Mouse (Mus musculus): Measurements from ENCODE around the gene Chst2.

The Chst2 gene

DNA sequence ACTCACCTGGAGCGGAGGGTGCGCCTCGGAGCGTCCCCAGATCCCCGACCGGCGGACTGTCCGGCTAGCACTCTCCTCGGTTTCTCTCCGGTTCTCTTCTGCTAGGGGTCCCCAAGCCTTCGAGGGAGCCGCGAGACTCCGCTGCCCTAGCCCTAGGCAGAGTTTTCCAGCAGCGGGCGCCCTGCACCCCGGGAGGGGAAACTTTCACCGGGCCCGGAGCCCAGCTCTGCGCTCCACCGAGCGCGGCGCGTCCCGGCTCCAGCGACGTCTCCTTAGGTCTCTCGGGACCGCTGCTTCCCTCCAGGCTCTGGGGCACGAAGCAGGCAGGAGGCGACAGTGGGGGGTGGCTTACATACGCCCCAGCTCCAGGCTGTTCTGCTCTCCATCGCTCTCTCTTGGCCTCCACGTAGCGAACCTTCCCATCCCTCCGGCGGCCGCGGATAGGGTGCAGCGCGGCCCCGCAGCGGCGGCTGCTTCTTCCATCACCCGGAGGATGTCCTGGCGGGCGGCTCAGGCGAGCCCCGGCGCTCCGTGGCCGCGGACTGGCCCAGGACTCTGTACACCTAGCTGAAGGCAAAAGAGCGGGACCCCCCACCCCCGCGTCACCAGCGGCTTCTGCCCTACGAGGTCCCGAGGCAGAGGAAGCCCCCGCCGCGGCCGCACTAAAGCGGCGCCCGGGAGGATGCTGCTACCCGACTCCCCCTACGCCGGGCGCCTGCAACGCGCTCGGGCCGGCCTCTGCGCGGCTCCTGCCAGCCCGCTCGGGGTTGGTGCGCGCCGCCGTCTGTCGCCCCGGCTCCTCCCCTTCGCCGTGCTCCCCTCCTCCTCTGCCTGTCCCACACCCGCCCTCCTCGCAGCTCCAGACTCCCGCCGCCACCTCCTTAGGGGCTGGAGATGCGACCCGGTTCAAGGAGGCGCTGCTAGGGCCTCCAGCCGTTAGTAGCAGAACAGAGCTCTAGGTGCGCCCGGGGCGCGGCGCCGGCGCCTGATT lies at the start of gene Chst2:
Chst2 (minus strand) TSS at position 152 of the 991 bp plus-strand sequence.
- DNase-seq (ENCODE audit: low spot score), result no peak

- DNase-seq (ENCODE audit: low spot score), result no peak
These were observed 45.4 kb upstream of the Chst2 start for GRCm38 (mm10) chr9:95451931-95452330.

GRCm38 (mm10) chr9:95450586-95450985 lies 44.1 kb upstream of the Chst2 start:
- DNase-seq (ENCODE audit: low spot score), result no peak

GRCm38 (mm10) chr9:95442321-95442731 lies 35.8 kb upstream of the Chst2 start:
- DNase-seq (ENCODE audit: low spot score), result no peak

DNA sequence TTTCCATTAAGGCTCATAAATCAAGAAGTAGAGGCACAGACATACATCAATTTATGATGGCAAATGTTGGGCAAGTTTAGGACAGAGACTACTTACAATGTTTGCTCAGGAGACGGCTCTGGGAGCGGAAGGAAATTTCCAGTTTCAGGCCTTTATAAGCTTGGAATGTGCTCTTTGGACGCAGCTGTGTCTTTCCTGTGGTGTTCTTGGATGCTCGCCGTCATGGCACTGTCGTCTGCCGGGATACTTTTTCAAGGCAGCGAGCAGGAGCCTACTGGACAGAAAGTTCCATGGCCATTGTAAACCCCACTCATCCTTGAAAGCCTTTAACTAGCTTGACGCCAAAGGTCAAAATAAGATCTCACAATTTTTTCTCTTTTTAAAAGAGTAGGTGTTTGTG lies 31.4 kb upstream of the Chst2 start:
- no peak for DNase-seq (ENCODE audit: low spot score)

DNA sequence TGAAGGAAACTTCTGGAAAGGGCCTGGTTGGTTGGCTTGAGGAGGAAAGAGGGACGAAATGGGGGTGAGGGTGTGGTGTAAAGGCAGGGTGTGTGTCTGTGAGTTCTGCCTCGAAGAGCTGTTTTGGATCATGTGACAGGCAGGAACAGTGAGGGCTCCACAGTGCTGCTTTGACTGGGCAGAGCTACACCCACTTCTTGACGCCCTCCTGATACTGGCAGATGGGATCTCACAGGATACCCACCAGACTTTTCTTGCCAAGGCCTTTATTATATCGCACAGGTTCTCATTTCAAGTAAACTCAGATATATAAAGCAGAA lies 29.7 kb upstream of the Chst2 start:
- no peak for DNase-seq (ENCODE audit: low spot score)

GRCm38 (mm10) chr9:95435506-95436293 lies 29.2 kb upstream of the Chst2 start:
- no peak for DNase-seq (ENCODE audit: low spot score)

- no peak for DNase-seq (ENCODE audit: low spot score)
These were observed 21.8 kb upstream of the Chst2 start for GRCm38 (mm10) chr9:95428277-95428676.

GRCm38 (mm10) chr9:95413911-95414310 lies 7.4 kb upstream of the Chst2 start:
- no peak for DNase-seq (ENCODE audit: low spot score)

- no peak for DNase-seq (ENCODE audit: low spot score)
These were observed 5.5 kb upstream of the Chst2 start for GRCm38 (mm10) chr9:95412047-95412446.

DNA sequence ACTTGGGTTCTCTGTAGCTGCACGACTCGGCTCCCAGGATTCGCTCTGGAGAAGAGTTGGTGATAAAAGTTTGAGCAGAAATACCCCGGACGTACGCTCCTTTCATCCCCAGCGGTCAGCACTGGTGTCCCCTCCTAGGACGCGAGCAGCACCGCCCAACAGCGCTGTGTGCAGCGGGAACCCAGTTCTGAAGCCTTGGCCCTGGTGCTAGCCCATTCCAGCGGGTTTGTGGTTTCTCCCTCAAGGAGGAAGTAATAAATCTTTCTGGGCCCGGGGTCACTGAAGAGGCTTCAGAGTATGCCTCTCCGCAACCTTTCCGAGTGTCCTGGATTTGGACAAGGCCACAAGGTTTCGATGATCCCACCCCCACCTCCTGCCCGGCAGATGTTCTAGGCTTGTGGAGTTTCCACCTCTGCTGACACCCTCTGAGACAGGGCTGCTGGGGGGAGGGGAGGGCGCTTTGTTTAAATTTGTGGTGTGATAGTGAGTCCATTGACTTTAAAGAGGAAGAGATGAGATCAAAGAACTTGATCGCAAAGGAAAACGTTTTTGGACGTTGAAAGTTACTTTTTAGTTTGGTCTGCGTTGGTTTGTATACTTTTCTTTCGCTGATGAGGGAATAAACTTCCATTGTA lies 1.2 kb upstream of the Chst2 start:
- DNase-seq (ENCODE audit: low spot score), result no peak

- DNase-seq (ENCODE audit: low spot score), result no peak
These were observed 464 bp downstream of the Chst2 start for GRCm38 (mm10) chr9:95405946-95406570.

DNA sequence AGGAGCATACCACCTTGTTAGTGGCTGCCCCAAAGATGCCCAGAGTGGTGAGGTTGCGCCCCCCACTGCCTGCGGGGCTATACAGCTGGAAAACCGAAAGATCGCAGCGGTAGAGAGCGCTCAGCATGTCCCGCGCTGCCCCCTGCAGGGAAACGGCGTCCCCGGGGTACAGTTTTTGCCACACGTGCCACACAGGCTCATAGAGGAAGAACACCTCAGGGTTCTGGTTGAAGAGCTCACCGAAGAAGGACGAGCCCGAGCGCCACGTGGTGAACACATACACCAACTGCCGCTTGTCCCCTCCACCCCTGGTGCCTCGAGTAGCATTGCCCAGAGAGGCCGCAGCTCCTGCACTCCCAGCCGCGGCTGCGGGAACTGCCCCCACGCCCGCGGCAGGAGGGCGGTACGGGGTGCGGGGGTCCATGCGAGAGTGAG lies 994 bp downstream of the Chst2 start:
- DNase-seq (ENCODE audit: low spot score), result no peak

DNA sequence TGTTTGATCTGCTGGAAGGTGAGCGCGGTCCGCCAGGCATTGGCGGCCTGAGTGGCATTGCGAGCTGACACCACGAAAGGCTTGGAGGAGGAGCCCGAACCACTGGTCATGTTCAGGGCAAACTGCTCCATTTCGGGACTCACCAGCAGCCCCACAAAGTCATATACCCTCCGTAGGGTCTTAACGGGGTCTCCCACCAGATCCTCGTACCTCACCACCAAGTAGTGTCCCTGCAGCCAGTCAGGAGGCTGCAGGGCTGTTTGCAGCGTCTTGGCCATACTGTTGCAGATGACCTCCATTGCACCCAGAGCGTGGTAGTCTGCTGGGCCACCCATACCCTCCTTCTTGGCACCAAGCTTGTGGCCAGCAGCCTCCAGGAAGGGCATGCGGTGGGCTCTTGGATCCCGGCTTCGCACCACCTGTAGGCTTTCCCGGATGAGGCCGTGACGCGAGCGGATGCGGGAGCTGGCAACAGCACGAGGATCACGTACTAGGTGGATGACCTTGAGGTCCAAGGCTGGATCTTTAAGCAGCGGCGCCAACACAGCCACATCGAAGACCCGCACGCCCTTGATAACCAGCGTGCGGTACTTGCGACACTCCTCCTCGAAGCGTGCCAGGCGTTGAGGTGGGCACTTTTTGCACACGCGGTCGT lies 1.6 kb downstream of the Chst2 start:
- no peak for DNase-seq (ENCODE audit: low spot score)

DNA sequence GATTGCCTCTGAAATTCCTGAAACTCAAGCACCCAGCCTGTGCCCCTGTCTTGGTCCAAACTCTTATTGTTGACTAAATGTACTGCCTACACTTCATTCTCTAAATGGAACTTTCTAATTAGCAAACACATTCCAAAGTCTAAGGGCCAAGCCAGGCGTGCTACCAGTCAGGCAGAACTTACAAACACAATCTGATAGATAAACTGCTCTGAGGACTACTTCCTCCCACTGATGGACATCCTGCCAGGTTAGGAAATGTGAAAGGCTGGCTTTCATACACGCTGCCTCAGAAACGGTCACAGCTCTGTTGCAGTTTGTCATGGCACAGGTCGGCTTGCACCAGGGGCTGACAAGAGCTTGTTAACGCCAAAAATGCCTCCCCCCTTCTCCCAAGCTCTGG lies 4.8 kb downstream of the Chst2 start:
- DNase-seq (ENCODE audit: low spot score), result no peak

DNA sequence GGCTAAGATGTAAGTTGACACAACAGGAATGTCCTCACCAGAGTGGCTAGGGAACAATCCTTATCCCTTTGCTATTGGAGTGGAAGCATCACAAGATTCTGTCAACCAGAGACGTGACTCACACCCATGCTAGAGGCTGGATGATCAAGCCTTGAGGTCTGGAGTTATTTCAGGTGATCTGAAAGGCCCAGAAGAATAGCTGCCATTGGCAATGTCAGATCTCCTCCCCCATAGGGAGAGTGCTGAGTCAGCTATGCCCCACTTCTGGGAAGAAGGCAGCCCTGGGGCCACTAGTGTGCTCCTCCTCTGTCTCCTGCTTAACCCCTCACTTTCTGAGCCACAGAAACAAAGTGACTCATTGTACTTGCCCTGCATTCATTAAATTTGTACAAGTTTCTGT lies 14.5 kb downstream of the Chst2 start:
- no peak for DNase-seq (ENCODE audit: low spot score)

- no peak for DNase-seq (ENCODE audit: low spot score)
These were observed 16.6 kb downstream of the Chst2 start for GRCm38 (mm10) chr9:95389956-95390355.

GRCm38 (mm10) chr9:95387881-95388380 lies 18.6 kb downstream of the Chst2 start:
- DNase-seq (ENCODE audit: low spot score), result no peak

DNA sequence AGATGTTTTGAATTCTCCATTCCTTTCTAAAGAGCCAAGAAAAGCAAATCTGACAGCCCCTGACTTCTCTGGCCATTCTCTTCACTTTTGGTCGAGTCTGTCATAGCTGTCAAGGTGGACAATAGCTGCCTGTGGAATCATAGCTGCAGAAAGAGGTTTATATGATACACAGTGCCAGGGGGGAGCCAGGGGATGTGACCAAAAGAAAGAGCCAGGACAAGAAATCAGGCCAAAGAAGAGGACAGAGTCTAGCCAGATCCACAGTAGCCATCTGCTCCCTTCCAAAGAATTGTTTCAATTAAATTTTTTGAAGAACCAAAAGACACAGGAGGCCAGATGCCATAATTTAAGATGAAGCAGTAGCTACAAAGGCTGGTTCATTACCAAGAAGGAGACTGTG lies 30.6 kb downstream of the Chst2 start:
- no peak for DNase-seq (ENCODE audit: low spot score)

DNA sequence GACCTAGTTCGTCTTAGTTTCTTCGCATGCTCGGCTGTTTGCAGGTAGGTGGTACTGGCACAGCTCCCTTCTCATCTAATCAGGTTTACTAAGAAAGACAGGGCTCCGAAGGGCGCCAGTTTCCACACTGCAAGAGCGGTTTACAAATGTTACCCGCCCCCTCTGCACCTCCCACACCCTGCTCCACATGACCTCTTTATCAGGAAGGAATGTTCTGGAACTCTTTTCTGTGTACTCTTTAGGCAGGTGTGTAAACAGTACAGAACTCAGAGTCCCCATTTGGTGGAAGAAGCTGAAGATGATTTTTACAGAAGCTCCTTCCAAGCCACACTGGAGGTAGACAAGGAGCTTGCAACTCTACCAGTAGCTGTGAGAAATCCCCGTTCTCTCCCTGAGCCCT lies 31.2 kb downstream of the Chst2 start:
- DNase-seq (ENCODE audit: low spot score), result no peak

DNA sequence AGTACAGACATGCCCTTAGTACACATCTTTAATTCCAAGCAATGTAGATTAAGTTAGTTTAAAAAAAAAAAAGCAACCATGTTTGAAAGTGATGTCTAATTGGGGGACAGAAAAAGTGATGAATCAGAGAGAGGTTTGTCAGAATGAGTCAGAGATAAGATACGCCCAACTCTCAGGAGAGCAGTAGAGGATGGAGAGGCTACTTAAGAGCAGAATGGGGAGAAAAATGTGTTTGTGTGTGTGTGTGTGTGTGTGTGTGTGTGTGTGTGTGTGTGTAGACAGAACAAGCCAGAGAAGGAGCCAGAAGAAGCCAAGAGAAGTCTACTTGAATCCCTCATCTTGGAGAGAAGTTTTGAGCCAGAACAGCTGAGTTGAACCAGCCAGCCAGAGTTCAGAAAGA lies 32.8 kb downstream of the Chst2 start:
- DNase-seq (ENCODE audit: low spot score), result no peak
